Mouse (Mus musculus): ENCODE results near the gene Ate1. TPM values are rescaled to one million over a fixed set of nuclear protein-coding genes. Genes with fewer than 3 reads are reported as not detected.
A peak's percentile ranks its signal among the peaks of the same experiment; 100 is the strongest.

Ate1 gene
- polyA plus RNA-seq (2015; fragmentation: Nextera tagmentation; extraction: Ambion mirVana): 56.4 and 59.1 TPM in 2 replicates

GRCm38 (mm10) chr7:130520049-130520425 is at the start of gene Ate1:
Gene Ate1 (minus strand): TSS chr7:130520369.
- H3K36me3 ChIP-seq: peaks cover 1% of the 10 kb centered on the region; the same call in 1 of the 2 replicates
- no peaks in the 10 kb centered on the region for H3K27me3 ChIP-seq
- H3K9me3 ChIP-seq: no peaks in the 10 kb centered on the region
- peaks cover 29% of the 10 kb centered on the region for H3K4me1 ChIP-seq
- H3K27ac ChIP-seq: peak within 1 kb of the TSS; percentile 96
- H3K4me3 ChIP-seq: peak within 1 kb of the TSS; percentile 89
- H3K9ac ChIP-seq: peak within 1 kb of the TSS; percentile 88
- WGBS: 20% methylated on average over 20 of the region's 20 CpGs
- no peak for ATAC-seq (ENCODE audit: low FRiP score, low read depth)
- peak within 1 kb of the TSS; percentile 83 for H3K4me2 ChIP-seq (replicated peaks)

- H3K27ac ChIP-seq: no peak overlapping the region
- ATAC-seq (ENCODE audit: low FRiP score, low read depth): no peak
- peaks cover 10% of the 10 kb centered on the region for H3K4me1 ChIP-seq
- H3K9ac ChIP-seq: no peak overlapping the region
- H3K4me3 ChIP-seq: no peak overlapping the region
- WGBS: 62% methylated on average over 9 of the region's 9 CpGs
- H3K9me3 ChIP-seq: no peaks in the 10 kb centered on the region
- H3K36me3 ChIP-seq: no peaks in the 10 kb centered on the region
- H3K4me2 ChIP-seq (replicated peaks): no peak overlapping the region
- no peaks in the 10 kb centered on the region for H3K27me3 ChIP-seq
These were observed 48.7 kb upstream of the Ate1 start for GRCm38 (mm10) chr7:130568783-130569436.

GRCm38 (mm10) chr7:130564596-130564995 is 44.4 kb upstream of the Ate1 start:
- no peak overlapping the region for H3K27ac ChIP-seq
- H3K36me3 ChIP-seq: no peaks in the 10 kb centered on the region
- 58% methylated on average over 3 of the region's 3 CpGs for WGBS
- H3K9me3 ChIP-seq: no peaks in the 10 kb centered on the region
- no peak overlapping the region for H3K4me3 ChIP-seq
- H3K4me1 ChIP-seq: no peaks in the 10 kb centered on the region
- H3K9ac ChIP-seq: no peak overlapping the region
- no peaks in the 10 kb centered on the region for H3K27me3 ChIP-seq
- no peak overlapping the region for H3K4me2 ChIP-seq (replicated peaks)
- no peak for ATAC-seq (ENCODE audit: low FRiP score, low read depth)

- H3K4me3 ChIP-seq: no peak overlapping the region
- H3K27me3 ChIP-seq: no peaks in the 10 kb centered on the region
- H3K9ac ChIP-seq: no peak overlapping the region
- no peak overlapping the region for H3K4me2 ChIP-seq (replicated peaks)
- ATAC-seq (ENCODE audit: low FRiP score, low read depth): no peak
- 59% methylated on average over 4 of the region's 4 CpGs for WGBS
- H3K4me1 ChIP-seq: no peaks in the 10 kb centered on the region
- no peaks in the 10 kb centered on the region for H3K36me3 ChIP-seq
- no peak overlapping the region for H3K27ac ChIP-seq
- no peaks in the 10 kb centered on the region for H3K9me3 ChIP-seq
These were observed 43.7 kb upstream of the Ate1 start for GRCm38 (mm10) chr7:130563880-130564279.

- Histone ChIP-seq H3K27ac (no peak overlapping the region), H3K4me3 (no peak overlapping the region), H3K9me3 (no peaks in the 10 kb centered on the region), H3K4me1 (no peaks in the 10 kb centered on the region), H3K9ac (no peak overlapping the region), H3K36me3 (no peaks in the 10 kb centered on the region), H3K4me2 (replicated peaks) (no peak overlapping the region), H3K27me3 (no peaks in the 10 kb centered on the region)
- WGBS: 85% methylated on average over 4 of the region's 4 CpGs
- no peak for ATAC-seq (ENCODE audit: low FRiP score, low read depth)
These were observed 43.1 kb upstream of the Ate1 start for GRCm38 (mm10) chr7:130563276-130563675.

- Histone ChIP-seq H3K27me3 (no peaks in the 10 kb centered on the region), H3K36me3 (no peaks in the 10 kb centered on the region), H3K9ac (no peak overlapping the region), H3K27ac (no peak overlapping the region), H3K4me1 (no peaks in the 10 kb centered on the region), H3K9me3 (no peaks in the 10 kb centered on the region), H3K4me2 (replicated peaks) (no peak overlapping the region), H3K4me3 (no peak overlapping the region)
- ATAC-seq (ENCODE audit: low FRiP score, low read depth): no peak
- WGBS: 73% methylated on average over 1 of the region's 1 CpGs
These were observed 40.8 kb upstream of the Ate1 start for GRCm38 (mm10) chr7:130560933-130561332.

- Histone ChIP-seq H3K27ac (no peak overlapping the region), H3K4me1 (peaks cover 3% of the 10 kb centered on the region; the same call in 1 of the 2 replicates), H3K4me3 (no peak overlapping the region), H3K27me3 (no peaks in the 10 kb centered on the region), H3K9ac (no peak overlapping the region), H3K9me3 (no peaks in the 10 kb centered on the region), H3K4me2 (replicated peaks) (no peak overlapping the region), H3K36me3 (no peaks in the 10 kb centered on the region)
- ATAC-seq (ENCODE audit: low FRiP score, low read depth): no peak
- WGBS: 72% methylated on average over 4 of the region's 4 CpGs
These were observed 38.4 kb upstream of the Ate1 start for GRCm38 (mm10) chr7:130558592-130558991.

GRCm38 (mm10) chr7:130555597-130555996 is 35.4 kb upstream of the Ate1 start:
- no peaks in the 10 kb centered on the region for H3K9me3 ChIP-seq
- H3K27ac ChIP-seq: no peak overlapping the region
- no peak overlapping the region for H3K9ac ChIP-seq
- WGBS: 71% methylated on average over 5 of the region's 5 CpGs
- no peaks in the 10 kb centered on the region for H3K36me3 ChIP-seq
- H3K27me3 ChIP-seq: no peaks in the 10 kb centered on the region
- H3K4me2 ChIP-seq (replicated peaks): no peak overlapping the region
- H3K4me3 ChIP-seq: no peak overlapping the region
- no peak for ATAC-seq (ENCODE audit: low FRiP score, low read depth)
- peaks cover 15% of the 10 kb centered on the region for H3K4me1 ChIP-seq

- 57% methylated on average over 4 of the region's 4 CpGs for WGBS
- Histone ChIP-seq H3K4me3 (no peak overlapping the region), H3K9ac (no peak overlapping the region), H3K27me3 (no peaks in the 10 kb centered on the region), H3K36me3 (no peaks in the 10 kb centered on the region), H3K4me2 (replicated peaks) (no peak overlapping the region), H3K9me3 (no peaks in the 10 kb centered on the region), H3K4me1 (peaks cover 15% of the 10 kb centered on the region), H3K27ac (peak overlapping the region; percentile 11; the same call in 1 of the 2 replicates)
- no peak for ATAC-seq (ENCODE audit: low FRiP score, low read depth)
These were observed 33.2 kb upstream of the Ate1 start for GRCm38 (mm10) chr7:130553321-130553720.

GRCm38 (mm10) chr7:130552780-130553179 is 32.6 kb upstream of the Ate1 start:
- H3K27me3 ChIP-seq: no peaks in the 10 kb centered on the region
- WGBS: 53% methylated on average over 5 of the region's 5 CpGs
- H3K9ac ChIP-seq: no peak overlapping the region

GRCm38 (mm10) chr7:130547635-130548175 is 27.5 kb upstream of the Ate1 start:
- Histone ChIP-seq H3K9me3 (no peaks in the 10 kb centered on the region), H3K4me2 (replicated peaks) (peak overlapping the region; percentile 21; the same call in 1 of the 2 replicates), H3K27ac (no peak overlapping the region), H3K4me3 (no peak overlapping the region), H3K9ac (no peak overlapping the region), H3K27me3 (no peaks in the 10 kb centered on the region), H3K36me3 (peaks cover 23% of the 10 kb centered on the region), H3K4me1 (peaks cover 19% of the 10 kb centered on the region)
- no peak for ATAC-seq (ENCODE audit: low FRiP score, low read depth)
- 82% methylated on average over 12 of the region's 12 CpGs for WGBS

More at GRCm38 (mm10) chr7:130552780-130553179, 32.6 kb upstream of the Ate1 start:
- Histone ChIP-seq H3K27ac (0 out of 2 replicates have a peak overlapping the region, but pooled peaks have one; percentile 11), H3K4me2 (replicated peaks) (no peak overlapping the region), H3K4me3 (no peak overlapping the region), H3K9me3 (no peaks in the 10 kb centered on the region), H3K36me3 (no peaks in the 10 kb centered on the region), H3K4me1 (peaks cover 15% of the 10 kb centered on the region)
- ATAC-seq (ENCODE audit: low FRiP score, low read depth): no peak

GRCm38 (mm10) chr7:130546791-130547484 is 26.8 kb upstream of the Ate1 start:
- Histone ChIP-seq H3K27ac (peak overlapping the region; percentile 97), H3K36me3 (peaks cover 31% of the 10 kb centered on the region)
- ATAC-seq (ENCODE audit: low FRiP score, low read depth): peak; percentile 95

More at GRCm38 (mm10) chr7:130546791-130547484, 26.8 kb upstream of the Ate1 start:
- peak overlapping the region; percentile 67 for H3K4me3 ChIP-seq
- peak overlapping the region; percentile 90 for H3K4me2 ChIP-seq (replicated peaks)
- H3K9me3 ChIP-seq: no peaks in the 10 kb centered on the region
- under 1% methylated on average over 80 of the region's 84 CpGs for WGBS
- H3K27me3 ChIP-seq: no peaks in the 10 kb centered on the region
- H3K9ac ChIP-seq: peak overlapping the region; percentile 90
- peaks cover 13% of the 10 kb centered on the region for H3K4me1 ChIP-seq

Data from limb, embryonic 13.5 days (tissue).